Mouse (Mus musculus): Measurements from ENCODE around the gene Tbp. TPM values are rescaled to one million over a fixed set of nuclear protein-coding genes. Genes with fewer than 3 reads are reported as not detected.
A peak's percentile ranks its signal among the peaks of the same experiment; 100 is the strongest.

The Tbp gene
- polyA plus RNA-seq, 1 experiment from 2014 or later = 41.0 TPM

DNA sequence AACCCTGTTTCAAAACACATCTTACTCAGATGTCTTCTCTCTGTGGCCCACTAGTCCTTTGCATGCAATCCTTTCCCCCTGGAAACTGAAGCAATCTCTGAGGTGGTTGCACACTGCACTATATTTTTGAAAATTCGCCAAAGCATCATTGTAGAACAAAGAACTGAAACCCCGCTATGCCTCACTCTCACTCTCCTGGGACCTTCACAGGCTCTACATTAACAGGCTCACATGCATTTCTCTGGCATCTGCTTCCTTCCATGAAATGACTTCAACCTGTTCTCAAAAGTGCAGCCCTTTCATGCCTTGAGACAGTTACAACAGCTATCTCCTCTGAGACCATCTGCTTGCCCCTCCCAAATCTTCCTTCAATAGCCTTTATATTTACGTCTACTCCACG lies 46.8 kb downstream of the Tbp start:
- ATAC-seq (replicated peaks; ENCODE audit: low FRiP score, low read depth) (no peak), DNase-seq (ENCODE audit: low spot score) (no peak)
- no peak overlapping the region for H3K4me3 ChIP-seq (replicated peaks; ENCODE audit: low read depth, low read length)
- TF ChIP-seq CTCF (IDR thresholded peaks at IDR 0.05; ENCODE audit: low read depth) = no peak
- WGBS = 72% methylated on average over 4 of the region's 4 CpGs
- H3K27me3 ChIP-seq (ENCODE audit: insufficient read depth, low read length) = no peaks in the 10 kb centered on the region
- no peak overlapping the region for H3K27ac ChIP-seq
- no peaks in the 10 kb centered on the region for H3K36me3 ChIP-seq (ENCODE audit: insufficient read depth, low read length)
- H3K9me3 ChIP-seq (replicated peaks; ENCODE audit: low read length) = no peaks in the 10 kb centered on the region
- H3K4me1 ChIP-seq (replicated peaks; ENCODE audit: insufficient read depth, low read length) = no peaks in the 10 kb centered on the region
- no peak overlapping the region for H3K4me2 ChIP-seq (ENCODE audit: low read length)
- no peak overlapping the region for H3K9ac ChIP-seq (ENCODE audit: low read depth, low read length)

GRCm38 (mm10) chr17:15549713-15550112 lies 50.0 kb downstream of the Tbp start:
- DNase-seq (ENCODE audit: low spot score) = no peak
- Histone ChIP-seq H3K4me2 (ENCODE audit: low read length) (no peak overlapping the region), H3K4me1 (replicated peaks; ENCODE audit: insufficient read depth, low read length) (no peaks in the 10 kb centered on the region), H3K27ac (no peak overlapping the region), H3K27me3 (ENCODE audit: insufficient read depth, low read length) (no peaks in the 10 kb centered on the region), H3K4me3 (replicated peaks; ENCODE audit: low read depth, low read length) (no peak overlapping the region), H3K36me3 (ENCODE audit: insufficient read depth, low read length) (no peaks in the 10 kb centered on the region), H3K9me3 (replicated peaks; ENCODE audit: low read length) (no peaks in the 10 kb centered on the region), H3K9ac (ENCODE audit: low read depth, low read length) (no peak overlapping the region)
- TF ChIP-seq CTCF (IDR thresholded peaks at IDR 0.05; ENCODE audit: low read depth) = no peak
- WGBS = 55% methylated on average over 1 of the region's 1 CpGs
- no peak for ATAC-seq (replicated peaks; ENCODE audit: low FRiP score, low read depth)

GRCm38 (mm10) chr17:15559946-15560345 lies 60.3 kb downstream of the Tbp start:
- no peak for ATAC-seq (replicated peaks; ENCODE audit: low FRiP score, low read depth)
- H3K4me1 ChIP-seq (replicated peaks; ENCODE audit: insufficient read depth, low read length) = peaks cover 5% of the 10 kb centered on the region; the same call in 1 of the 2 replicates
- H3K36me3 ChIP-seq (ENCODE audit: insufficient read depth, low read length) = no peaks in the 10 kb centered on the region
- no peak overlapping the region for H3K27ac ChIP-seq
- H3K4me3 ChIP-seq (replicated peaks; ENCODE audit: low read depth, low read length) = no peak overlapping the region
- H3K9ac ChIP-seq (ENCODE audit: low read depth, low read length) = no peak overlapping the region
- 87% methylated on average over 2 of the region's 2 CpGs for WGBS
- H3K9me3 ChIP-seq (replicated peaks; ENCODE audit: low read length) = no peaks in the 10 kb centered on the region
- no peak for TF ChIP-seq CTCF (IDR thresholded peaks at IDR 0.05; ENCODE audit: low read depth)
- DNase-seq (ENCODE audit: low spot score) = no peak
- no peaks in the 10 kb centered on the region for H3K27me3 ChIP-seq (ENCODE audit: insufficient read depth, low read length)
- H3K4me2 ChIP-seq (ENCODE audit: low read length) = no peak overlapping the region

GRCm38 (mm10) chr17:15564014-15564927 lies 64.6 kb downstream of the Tbp start, which contains the start of gene Prdm9:
Gene Prdm9, minus strand, starts transcription at chr17:15564354.
- Histone ChIP-seq H3K4me1 (replicated peaks; ENCODE audit: insufficient read depth, low read length) (peaks cover 5% of the 10 kb centered on the region; the same call in 1 of the 2 replicates), H3K27me3 (ENCODE audit: insufficient read depth, low read length) (no peaks in the 10 kb centered on the region), H3K9me3 (replicated peaks; ENCODE audit: low read length) (no peaks in the 10 kb centered on the region), H3K4me3 (replicated peaks; ENCODE audit: low read depth, low read length) (peak within 1 kb of the TSS; percentile 62), H3K9ac (ENCODE audit: low read depth, low read length) (peak within 1 kb of the TSS; percentile 71), H3K4me2 (ENCODE audit: low read length) (peak within 1 kb of the TSS; percentile 84), H3K36me3 (ENCODE audit: insufficient read depth, low read length) (no peaks in the 10 kb centered on the region), H3K27ac (peak within 1 kb of the TSS; percentile 97)
- WGBS = under 1% methylated on average over 42 of the region's 43 CpGs
- DNase-seq (ENCODE audit: low spot score) = peak; percentile 98
- TF ChIP-seq CTCF (IDR thresholded peaks at IDR 0.05; ENCODE audit: low read depth) = no peak
- peak; percentile 100 for ATAC-seq (replicated peaks; ENCODE audit: low FRiP score, low read depth)

GRCm38 (mm10) chr17:15564928-15565300 lies 65.2 kb downstream of the Tbp start:
- ATAC-seq (replicated peaks; ENCODE audit: low FRiP score, low read depth) = no peak
- no peak overlapping the region for H3K27ac ChIP-seq

DNA sequence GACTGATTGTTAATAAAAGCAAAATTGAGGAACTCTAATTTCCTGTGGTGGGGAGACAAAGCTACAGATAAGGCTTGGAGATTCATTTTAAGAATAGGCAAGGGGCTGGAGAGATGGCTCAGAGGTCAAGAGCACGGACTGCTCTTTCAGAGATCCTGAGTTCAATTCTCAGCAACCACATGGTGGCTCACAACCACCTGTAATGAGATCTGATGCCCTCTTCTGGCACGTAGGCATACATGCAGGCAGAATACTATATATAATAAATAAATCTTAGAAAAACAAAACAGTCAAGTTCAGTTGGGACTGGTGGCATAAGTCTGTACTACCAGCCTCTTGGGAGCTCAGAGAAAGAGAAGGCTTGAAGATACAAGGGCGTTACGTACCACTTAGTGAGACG lies 67.2 kb downstream of the Tbp start:
- no peak overlapping the region for H3K4me2 ChIP-seq (ENCODE audit: low read length)
- H3K4me1 ChIP-seq (replicated peaks; ENCODE audit: insufficient read depth, low read length) = peaks cover 5% of the 10 kb centered on the region; the same call in 1 of the 2 replicates
- H3K27ac ChIP-seq = no peak overlapping the region
- no peak overlapping the region for H3K4me3 ChIP-seq (replicated peaks; ENCODE audit: low read depth, low read length)
- ATAC-seq (replicated peaks; ENCODE audit: low FRiP score, low read depth) (no peak), DNase-seq (ENCODE audit: low spot score) (no peak)
- 79% methylated on average over 5 of the region's 5 CpGs for WGBS
- no peaks in the 10 kb centered on the region for H3K36me3 ChIP-seq (ENCODE audit: insufficient read depth, low read length)
- peak; percentile 13; the same call in 1 of the 2 replicates for TF ChIP-seq CTCF (IDR thresholded peaks at IDR 0.05; ENCODE audit: low read depth)
- H3K9me3 ChIP-seq (replicated peaks; ENCODE audit: low read length) = no peaks in the 10 kb centered on the region
- no peak overlapping the region for H3K9ac ChIP-seq (ENCODE audit: low read depth, low read length)
- H3K27me3 ChIP-seq (ENCODE audit: insufficient read depth, low read length) = no peaks in the 10 kb centered on the region

More at GRCm38 (mm10) chr17:15564928-15565300, 65.2 kb downstream of the Tbp start:
- H3K4me3 ChIP-seq (replicated peaks; ENCODE audit: low read depth, low read length) = peak overlapping the region; percentile 62
- no peaks in the 10 kb centered on the region for H3K27me3 ChIP-seq (ENCODE audit: insufficient read depth, low read length)
- no peak for DNase-seq (ENCODE audit: low spot score)
- peak overlapping the region; percentile 71; the same call in 1 of the 2 replicates for H3K9ac ChIP-seq (ENCODE audit: low read depth, low read length)
- H3K4me2 ChIP-seq (ENCODE audit: low read length) = peak overlapping the region; percentile 73
- H3K36me3 ChIP-seq (ENCODE audit: insufficient read depth, low read length) = no peaks in the 10 kb centered on the region
- peaks cover 5% of the 10 kb centered on the region; the same call in 1 of the 2 replicates for H3K4me1 ChIP-seq (replicated peaks; ENCODE audit: insufficient read depth, low read length)
- TF ChIP-seq CTCF (IDR thresholded peaks at IDR 0.05; ENCODE audit: low read depth) = no peak
- WGBS = 33% methylated on average over 12 of the region's 12 CpGs
- no peaks in the 10 kb centered on the region for H3K9me3 ChIP-seq (replicated peaks; ENCODE audit: low read length)
